Mouse (Mus musculus): ENCODE results near the gene Shroom2.

GRCm38 (mm10) chrX:152755819-152756218 lies 13.4 kb downstream of the Shroom2 start:
- TF ChIP-seq POLR2A (IDR thresholded peaks at IDR 0.05; ENCODE audit: control insufficient read depth, extremely low read depth, insufficient read depth, low read length, poor library complexity) (no peak), CTCF (IDR thresholded peaks at IDR 0.05; ENCODE audit: borderline replicate concordance, control insufficient read depth, extremely low read depth, insufficient read depth, low read length, poor library complexity) (no peak)
